29 mouse cellular contexts compared by ENCODE assay signal in genomic region chr6:61246523-61246922, GRCm38 (mm10).
DNase-seq lines count a peak whose midpoint lies in the region; ATAC-seq and TF ChIP-seq lines count a peak whose summit lies in the region.
"Had no signal": no experiment of that assay in that cellular context is flagged by ENCODE, and none has a peak within 500 bp of the region (broad histone marks: within the 10 kb centered on the region; RNA-seq: fewer than 3 reads in every experiment).

No protein-coding gene starts in this region.

- H3K4me2 ChIP-seq in intestine, embryonic 16.5 days (ENCODE audit: low read depth, low read length), result no peak overlapping the region
- H3K4me2 ChIP-seq: embryonic facial prominence, embryonic 13.5 days; forebrain, embryonic 13.5 days; heart, embryonic 12.5 days; heart, embryonic 15.5 days; hindbrain, embryonic 14.5 days had no signal

- no peaks in the 10 kb centered on the region for H3K9me3 ChIP-seq in intestine, embryonic 16.5 days (ENCODE audit: control insufficient read depth, low read length)
- H3K9me3 ChIP-seq: embryonic facial prominence, embryonic 10.5 days; embryonic facial prominence, embryonic 13.5 days; forebrain, embryonic 10.5 days; forebrain, embryonic 13.5 days; heart, embryonic 12.5 days; heart, embryonic 15.5 days had no signal

- no peaks in the 10 kb centered on the region for H3K36me3 ChIP-seq in intestine, embryonic 16.5 days (ENCODE audit: control insufficient read depth, insufficient read depth, low read length)
- H3K36me3 ChIP-seq: embryonic facial prominence, embryonic 10.5 days; embryonic facial prominence, embryonic 13.5 days; forebrain, embryonic 10.5 days; heart, embryonic 12.5 days; heart, embryonic 15.5 days had no signal

- peak overlapping the region; percentile 40; the same call in 1 of the 2 replicates for H3K27ac ChIP-seq in embryonic fibroblast, embryonic 13.5 days (ENCODE audit: insufficient read depth, low read length)
- H3K27ac ChIP-seq in intestine, embryonic 16.5 days (ENCODE audit: low read length), result no peak overlapping the region
- H3K27ac ChIP-seq: embryonic facial prominence, embryonic 10.5 days; embryonic facial prominence, embryonic 13.5 days; forebrain, embryonic 10.5 days; forebrain, embryonic 13.5 days; heart, embryonic 15.5 days; hindbrain, embryonic 14.5 days; hindbrain, postnatal 0 days had no signal

- DNase-seq in heart, adult 11 months, result peak; percentile 15
- no peak for DNase-seq in heart, postnatal 10 days
- DNase-seq in right cerebral cortex, postnatal 10 days (ENCODE audit: low spot score in 2 of 2), result no peak
- no peak for DNase-seq in left cerebral cortex, adult 9 months (ENCODE audit: low spot score in 2 of 2)
- DNase-seq: adrenal gland, adult 8-10 months; adrenal gland, postnatal 25 days; cerebellum, adult 11-12 months; cerebellum, adult 8-10 months; cerebellum, postnatal 10 days; cerebellum, postnatal 36 days; embryo, embryonic 11 days; gastrocnemius, postnatal 10 days; gastrocnemius, postnatal 36 days; heart, adult 18-20 months; heart, postnatal 14 days; heart, postnatal 4 days had no signal

- no peak for TF ChIP-seq CTCF in embryonic fibroblast, embryonic 13.5 days (IDR thresholded peaks at IDR 0.05; ENCODE audit: borderline replicate concordance, insufficient read depth, low read length)

- 49% methylated on average over 4 of the region's 4 CpGs for WGBS in intestine, embryonic 16.5 days

- no peaks in the 10 kb centered on the region for H3K27me3 ChIP-seq in intestine, embryonic 16.5 days (replicated peaks; ENCODE audit: control insufficient read depth, insufficient read depth, low read length)
- H3K27me3 ChIP-seq: embryonic facial prominence, embryonic 13.5 days; forebrain, embryonic 13.5 days; heart, embryonic 12.5 days; heart, embryonic 15.5 days had no signal

- H3K4me1 ChIP-seq in embryonic fibroblast, embryonic 13.5 days (ENCODE audit: control insufficient read depth, insufficient read depth, low read length), result peaks cover 3% of the 10 kb centered on the region; the same call in 1 of the 2 replicates
- no peaks in the 10 kb centered on the region for H3K4me1 ChIP-seq in intestine, embryonic 16.5 days (ENCODE audit: control insufficient read depth, insufficient read depth, low read length)
- H3K4me1 ChIP-seq: embryonic facial prominence, embryonic 10.5 days; embryonic facial prominence, embryonic 13.5 days; forebrain, embryonic 10.5 days; heart, embryonic 12.5 days; heart, embryonic 15.5 days had no signal

- TF ChIP-seq POLR2A in embryonic fibroblast, embryonic 13.5 days (IDR thresholded peaks at IDR 0.05; ENCODE audit: low read depth, low read length), result no peak

- ATAC-seq in intestine, embryonic 16.5 days, result peak; percentile 88
- ATAC-seq: activated CD4-positive, CD25-positive, alpha-beta regulatory T cell, adult 4 months; CD4-positive, CD25-positive, alpha-beta regulatory T cell, adult 4 months; forebrain, embryonic 13.5 days; forebrain, embryonic 16.5 days; hindbrain, postnatal 0 days had no signal

- no peak overlapping the region for H3K4me3 ChIP-seq in embryonic fibroblast, embryonic 13.5 days (ENCODE audit: insufficient read depth, low read length)
- H3K4me3 ChIP-seq in intestine, embryonic 16.5 days (ENCODE audit: low read length), result no peak overlapping the region
- H3K4me3 ChIP-seq: embryonic facial prominence, embryonic 10.5 days; embryonic facial prominence, embryonic 13.5 days; forebrain, embryonic 10.5 days; forebrain, embryonic 13.5 days; heart, embryonic 12.5 days; heart, embryonic 15.5 days had no signal

- intact Hi-C loops in heart, postnatal 10 days (cut with DNase I), result no loop called here

- H3K9ac ChIP-seq in intestine, embryonic 16.5 days (ENCODE audit: low read depth, low read length), result no peak overlapping the region
- H3K9ac ChIP-seq: embryonic facial prominence, embryonic 13.5 days; forebrain, embryonic 13.5 days; heart, embryonic 12.5 days; heart, embryonic 15.5 days; hindbrain, embryonic 14.5 days had no signal
